Mouse (Mus musculus) CD4-positive naive resting alpha-beta T cell, adult 76 days (primary cell): ENCODE results near the gene Gbp6. TPM values are rescaled to one million over a fixed set of nuclear protein-coding genes. Genes with fewer than 3 reads are reported as not detected.

Experiments
- total RNA-seq: library from RNA; stranded (reverse); gene quantifications from one replicate; pipeline ENCODE4 v1.2.4, GENCODE M21; 2023

The Gbp6 gene
- 47.6 TPM for total RNA-seq

GRCm38 (mm10) chr5:105293226-105294165, at the start of gene Gbp6, which contains the start of gene Gm43302:
TSS of gene Gbp6 (minus strand) at chr5:105293698.
TSS of gene Gm43302 (minus strand) at chr5:105293695.

GRCm38 (mm10) chr5:105239483-105240047, 53.9 kb downstream of the Gbp6 start, which contains the start of gene Gbp10:
TSS of gene Gbp10 (minus strand) at chr5:105239533.

Other genes with a start within 250 kb of the Gbp6 start
- gene Gbp9, start 154.2 kb downstream of the Gbp6 start, total RNA-seq: 72.0 TPM
- gene Gbp8, start 154.2 kb downstream of the Gbp6 start, total RNA-seq: 51.1 TPM
- gene Gbp4, start 154.1 kb downstream of the Gbp6 start, total RNA-seq: 99.6 TPM
- gene Gbp10, start 54.2 kb downstream of the Gbp6 start, total RNA-seq: 8.1 TPM
- gene Gm43302, start within 50 bp of the Gbp6 start, total RNA-seq: 0.94 TPM
- 6.8 TPM for gene Lrrc8b, start 122.1 kb upstream of the Gbp6 start, total RNA-seq
- 123 TPM for gene Lrrc8c, start 225.7 kb upstream of the Gbp6 start, total RNA-seq